Mouse (Mus musculus): Measurements from ENCODE around the gene Kcns1. TPM values are rescaled to one million over a fixed set of nuclear protein-coding genes. Genes with fewer than 3 reads are reported as not detected.

Kcns1 gene
- polyA plus RNA-seq, 1 experiment from 2014 or later = 0.25 TPM

DNA sequence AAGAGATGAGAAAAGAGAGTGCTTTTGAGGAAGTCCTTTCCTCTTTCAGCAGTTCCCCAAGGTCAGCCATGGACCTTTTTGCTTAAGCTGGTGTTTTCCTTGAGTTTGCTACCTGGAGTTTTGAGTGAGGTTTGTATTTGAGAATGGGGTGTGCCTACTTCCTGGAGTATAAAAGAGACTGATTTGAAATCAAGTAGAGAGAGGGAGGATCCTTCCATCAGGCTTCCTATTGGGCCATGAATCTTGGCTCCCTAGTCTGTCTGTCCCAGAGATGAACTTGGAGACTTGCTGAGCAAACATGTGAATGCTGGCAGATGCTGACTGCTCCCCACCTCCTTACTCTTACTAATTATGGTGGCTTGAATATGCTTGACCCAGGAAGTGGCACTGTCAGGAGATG lies 21.4 kb upstream of the Kcns1 start:
- no peaks in the 10 kb centered on the region for H3K9me3 ChIP-seq (ENCODE audit: low read length)
- no peaks in the 10 kb centered on the region for H3K4me1 ChIP-seq (ENCODE audit: insufficient read depth, low read length)
- H3K4me3 ChIP-seq (ENCODE audit: low read length) = no peak overlapping the region
- no peaks in the 10 kb centered on the region for H3K27me3 ChIP-seq (ENCODE audit: insufficient read depth, low read length)
- ATAC-seq (ENCODE audit: low FRiP score, low TSS enrichment) = no peak
- H3K9ac ChIP-seq (replicated peaks; ENCODE audit: low read length) = no peak overlapping the region
- H3K36me3 ChIP-seq (ENCODE audit: insufficient read depth, low read length) = no peaks in the 10 kb centered on the region
- H3K4me2 ChIP-seq (replicated peaks; ENCODE audit: low read depth, low read length) = no peak overlapping the region
- H3K27ac ChIP-seq (ENCODE audit: low read length) = no peak overlapping the region

DNA sequence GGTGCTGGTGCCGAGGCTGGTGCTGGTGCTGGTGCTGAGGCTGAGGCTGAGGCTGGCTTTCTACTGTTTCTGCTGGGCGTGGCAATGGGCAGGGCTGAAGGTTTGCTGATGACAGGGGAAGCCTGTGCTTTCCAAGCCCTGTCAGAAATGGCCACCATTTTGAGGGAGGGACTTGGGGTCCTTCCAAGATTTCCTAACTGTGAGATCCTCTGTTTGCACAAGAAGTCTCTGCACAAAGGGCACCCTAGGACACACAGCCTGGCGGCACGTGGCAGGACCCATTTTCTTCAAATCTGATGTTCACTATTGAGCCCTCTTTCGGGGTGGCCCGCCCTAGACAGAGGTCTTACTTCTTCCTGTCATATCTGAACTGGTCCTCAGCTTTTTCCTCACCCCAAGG lies 19.7 kb upstream of the Kcns1 start, which contains the start of gene Wfdc12:
Wfdc12 (minus strand) TSS at position 33 of the 400 bp plus-strand sequence.
- Histone ChIP-seq H3K4me3 (ENCODE audit: low read length) (no peak within 1 kb of the TSS), H3K4me2 (replicated peaks; ENCODE audit: low read depth, low read length) (no peak within 1 kb of the TSS), H3K27me3 (ENCODE audit: insufficient read depth, low read length) (no peaks in the 10 kb centered on the region), H3K36me3 (ENCODE audit: insufficient read depth, low read length) (no peaks in the 10 kb centered on the region), H3K9me3 (ENCODE audit: low read length) (no peaks in the 10 kb centered on the region), H3K27ac (ENCODE audit: low read length) (no peak within 1 kb of the TSS), H3K4me1 (ENCODE audit: insufficient read depth, low read length) (no peaks in the 10 kb centered on the region), H3K9ac (replicated peaks; ENCODE audit: low read length) (no peak within 1 kb of the TSS)
- ATAC-seq (ENCODE audit: low FRiP score, low TSS enrichment) = no peak
- 90% methylated on average over 6 of the region's 6 CpGs for WGBS

DNA sequence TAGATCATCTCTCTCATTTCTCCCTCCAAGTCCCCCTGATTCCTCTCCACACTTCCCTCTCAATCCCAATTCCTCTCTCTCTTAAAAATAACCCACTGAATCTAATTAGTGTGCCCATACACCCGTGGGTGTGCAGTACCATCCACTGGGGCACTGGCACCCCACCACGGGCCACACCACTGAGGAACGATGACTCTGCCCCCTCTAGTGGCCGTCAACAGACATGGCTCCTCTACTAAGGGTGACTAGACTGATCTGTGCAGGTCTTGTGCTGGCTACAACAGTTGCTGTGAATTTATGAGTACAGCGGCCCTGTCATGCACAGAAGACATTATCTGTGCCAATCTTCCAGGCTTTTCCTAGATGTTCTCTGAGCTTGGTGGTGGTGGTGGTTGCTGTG lies 17.8 kb upstream of the Kcns1 start:
- no peaks in the 10 kb centered on the region for H3K36me3 ChIP-seq (ENCODE audit: insufficient read depth, low read length)
- H3K4me3 ChIP-seq (ENCODE audit: low read length) = no peak overlapping the region
- 39% methylated on average over 5 of the region's 5 CpGs for WGBS
- no peak overlapping the region for H3K27ac ChIP-seq (ENCODE audit: low read length)
- H3K27me3 ChIP-seq (ENCODE audit: insufficient read depth, low read length) = no peaks in the 10 kb centered on the region
- no peak overlapping the region for H3K4me2 ChIP-seq (replicated peaks; ENCODE audit: low read depth, low read length)
- no peaks in the 10 kb centered on the region for H3K9me3 ChIP-seq (ENCODE audit: low read length)
- no peak for ATAC-seq (ENCODE audit: low FRiP score, low TSS enrichment)
- no peaks in the 10 kb centered on the region for H3K4me1 ChIP-seq (ENCODE audit: insufficient read depth, low read length)
- no peak overlapping the region for H3K9ac ChIP-seq (replicated peaks; ENCODE audit: low read length)

DNA sequence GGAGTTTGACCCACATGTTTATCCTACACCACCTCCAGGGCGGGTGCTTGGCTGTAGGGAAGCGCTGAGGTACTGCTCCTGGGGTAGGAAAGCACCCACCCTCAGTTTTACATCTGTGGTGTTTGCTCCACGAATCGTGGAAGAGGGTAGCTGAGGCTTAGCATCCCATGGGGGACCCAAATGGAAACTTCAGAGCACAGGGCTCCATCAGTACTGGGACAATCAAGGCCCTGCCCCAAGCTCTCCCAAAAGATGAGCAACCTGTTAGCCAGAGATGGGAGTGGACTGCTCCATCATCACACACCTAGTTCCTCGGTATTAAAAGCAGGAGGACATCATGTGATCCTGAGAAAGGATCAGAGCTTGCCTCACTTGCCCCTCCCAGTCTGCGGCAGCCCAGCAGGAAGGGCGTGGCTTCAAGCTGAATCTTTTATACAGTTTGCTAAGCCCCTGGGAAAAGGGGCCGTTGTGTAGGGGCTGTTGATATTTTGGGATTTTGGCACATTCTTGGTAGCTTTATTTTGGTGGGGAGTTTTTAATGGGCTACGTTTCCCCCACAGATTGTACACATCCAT lies 13.3 kb upstream of the Kcns1 start:
- Histone ChIP-seq H3K27ac (ENCODE audit: low read length) (no peak overlapping the region), H3K9ac (replicated peaks; ENCODE audit: low read length) (no peak overlapping the region), H3K4me2 (replicated peaks; ENCODE audit: low read depth, low read length) (no peak overlapping the region), H3K4me3 (ENCODE audit: low read length) (no peak overlapping the region), H3K27me3 (ENCODE audit: insufficient read depth, low read length) (no peaks in the 10 kb centered on the region; the same call in 1 of the 2 replicates), H3K36me3 (ENCODE audit: insufficient read depth, low read length) (no peaks in the 10 kb centered on the region), H3K4me1 (ENCODE audit: insufficient read depth, low read length) (no peaks in the 10 kb centered on the region), H3K9me3 (ENCODE audit: low read length) (no peaks in the 10 kb centered on the region)
- 46% methylated on average over 9 of the region's 9 CpGs for WGBS
- no peak for ATAC-seq (ENCODE audit: low FRiP score, low TSS enrichment)

DNA sequence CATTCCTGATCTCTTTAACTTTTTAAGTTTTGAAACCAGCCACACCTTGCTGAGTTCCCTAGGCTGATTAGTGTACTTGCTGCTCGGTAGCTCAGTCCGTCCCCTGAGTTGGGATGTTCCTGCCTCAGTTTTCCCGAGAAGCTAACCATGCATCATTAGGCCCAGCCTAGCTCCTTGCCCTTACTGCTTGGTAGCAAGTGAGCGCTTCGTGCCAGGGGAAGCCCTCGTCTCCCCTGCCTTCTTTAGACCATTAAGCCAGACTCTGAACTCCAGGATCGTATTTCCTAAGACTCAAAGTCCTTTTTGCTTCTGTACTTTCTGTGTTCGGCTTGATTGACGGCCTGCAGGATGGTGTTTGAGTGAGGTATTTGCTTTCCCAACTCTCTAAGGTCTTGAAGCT lies 12.4 kb upstream of the Kcns1 start:
- Histone ChIP-seq H3K4me2 (replicated peaks; ENCODE audit: low read depth, low read length) (no peak overlapping the region), H3K4me3 (ENCODE audit: low read length) (no peak overlapping the region), H3K9ac (replicated peaks; ENCODE audit: low read length) (no peak overlapping the region), H3K27ac (ENCODE audit: low read length) (no peak overlapping the region), H3K36me3 (ENCODE audit: insufficient read depth, low read length) (no peaks in the 10 kb centered on the region), H3K27me3 (ENCODE audit: insufficient read depth, low read length) (no peaks in the 10 kb centered on the region; the same call in 1 of the 2 replicates), H3K4me1 (ENCODE audit: insufficient read depth, low read length) (no peaks in the 10 kb centered on the region), H3K9me3 (ENCODE audit: low read length) (no peaks in the 10 kb centered on the region)
- 36% methylated on average over 9 of the region's 9 CpGs for WGBS
- ATAC-seq (ENCODE audit: low FRiP score, low TSS enrichment) = no peak

- H3K36me3 ChIP-seq (ENCODE audit: insufficient read depth, low read length) = no peaks in the 10 kb centered on the region
- H3K4me1 ChIP-seq (ENCODE audit: insufficient read depth, low read length) = no peaks in the 10 kb centered on the region
- no peak for ATAC-seq (ENCODE audit: low FRiP score, low TSS enrichment)
- H3K4me2 ChIP-seq (replicated peaks; ENCODE audit: low read depth, low read length) = no peak within 1 kb of the TSS
- no peak within 1 kb of the TSS for H3K4me3 ChIP-seq (ENCODE audit: low read length)
- no peak within 1 kb of the TSS for H3K9ac ChIP-seq (replicated peaks; ENCODE audit: low read length)
- no peaks in the 10 kb centered on the region for H3K9me3 ChIP-seq (ENCODE audit: low read length)
- no peak within 1 kb of the TSS for H3K27ac ChIP-seq (ENCODE audit: low read length)
- H3K27me3 ChIP-seq (ENCODE audit: insufficient read depth, low read length) = peaks cover 2% of the 10 kb centered on the region; the same call in 1 of the 2 replicates
- 78% methylated on average over 7 of the region's 7 CpGs for WGBS
Observed at GRCm38 (mm10) chr2:164182692-164183255, 11.9 kb upstream of the Kcns1 start, which contains the start of gene Wfdc5. Gene Wfdc5 (minus strand): TSS chr2:164182742.

GRCm38 (mm10) chr2:164180770-164181169 lies 9.9 kb upstream of the Kcns1 start:
- H3K27me3 ChIP-seq (ENCODE audit: insufficient read depth, low read length) = peaks cover 3% of the 10 kb centered on the region; the same call in 1 of the 2 replicates
- H3K4me3 ChIP-seq (ENCODE audit: low read length) = no peak overlapping the region
- 80% methylated on average over 4 of the region's 4 CpGs for WGBS
- no peak overlapping the region for H3K9ac ChIP-seq (replicated peaks; ENCODE audit: low read length)
- no peaks in the 10 kb centered on the region for H3K9me3 ChIP-seq (ENCODE audit: low read length)
- H3K27ac ChIP-seq (ENCODE audit: low read length) = no peak overlapping the region
- H3K36me3 ChIP-seq (ENCODE audit: insufficient read depth, low read length) = no peaks in the 10 kb centered on the region
- no peaks in the 10 kb centered on the region for H3K4me1 ChIP-seq (ENCODE audit: insufficient read depth, low read length)
- ATAC-seq (ENCODE audit: low FRiP score, low TSS enrichment) = no peak
- H3K4me2 ChIP-seq (replicated peaks; ENCODE audit: low read depth, low read length) = no peak overlapping the region

DNA sequence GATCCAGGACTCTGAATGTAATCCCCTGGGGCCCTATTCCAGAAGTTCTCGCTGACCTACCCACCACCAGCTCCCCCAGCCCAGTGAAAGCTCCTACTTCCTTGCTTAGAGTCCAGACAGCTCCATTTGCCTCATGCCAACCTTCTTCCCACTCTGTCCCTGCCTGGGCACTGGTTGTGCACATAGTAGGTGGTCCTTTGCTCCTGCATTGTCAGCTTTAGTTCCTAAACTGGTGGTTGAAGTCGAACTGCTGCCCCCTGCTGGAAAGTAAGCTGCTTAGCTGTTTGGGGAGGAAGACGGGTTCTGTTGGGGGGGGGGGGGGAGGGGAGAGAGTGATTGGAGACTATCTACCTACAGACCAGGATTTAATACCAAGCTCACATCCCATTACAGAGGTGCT lies 9.2 kb upstream of the Kcns1 start:
- Histone ChIP-seq H3K4me1 (ENCODE audit: insufficient read depth, low read length) (no peaks in the 10 kb centered on the region), H3K9me3 (ENCODE audit: low read length) (no peaks in the 10 kb centered on the region), H3K27ac (ENCODE audit: low read length) (no peak overlapping the region), H3K9ac (replicated peaks; ENCODE audit: low read length) (no peak overlapping the region), H3K4me2 (replicated peaks; ENCODE audit: low read depth, low read length) (no peak overlapping the region), H3K27me3 (ENCODE audit: insufficient read depth, low read length) (peaks cover 3% of the 10 kb centered on the region; the same call in 1 of the 2 replicates), H3K36me3 (ENCODE audit: insufficient read depth, low read length) (no peaks in the 10 kb centered on the region), H3K4me3 (ENCODE audit: low read length) (no peak overlapping the region)
- 45% methylated on average over 3 of the region's 3 CpGs for WGBS
- no peak for ATAC-seq (ENCODE audit: low FRiP score, low TSS enrichment)

DNA sequence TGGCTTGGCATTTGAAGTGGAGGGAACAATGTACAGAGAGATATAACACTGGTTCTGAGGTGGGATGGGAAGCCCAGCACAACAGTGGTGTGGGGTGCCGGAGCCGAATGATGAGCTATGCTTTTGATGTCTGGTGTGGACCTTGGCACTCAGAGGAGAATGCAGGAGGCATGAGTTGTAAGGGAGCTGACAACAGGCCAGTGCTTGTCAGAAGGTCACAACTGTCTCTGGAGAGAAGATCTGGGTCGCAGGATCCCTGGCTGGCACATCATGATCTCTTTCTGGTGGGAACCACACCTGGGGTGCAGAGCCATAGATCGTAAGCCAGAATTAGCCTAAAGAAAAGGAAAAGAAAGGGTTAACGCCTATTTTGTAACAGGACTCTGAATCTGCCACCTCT lies 6.9 kb upstream of the Kcns1 start:
- no peak overlapping the region for H3K4me3 ChIP-seq (ENCODE audit: low read length)
- no peaks in the 10 kb centered on the region for H3K4me1 ChIP-seq (ENCODE audit: insufficient read depth, low read length)
- 52% methylated on average over 5 of the region's 5 CpGs for WGBS
- H3K4me2 ChIP-seq (replicated peaks; ENCODE audit: low read depth, low read length) = no peak overlapping the region
- no peak overlapping the region for H3K27ac ChIP-seq (ENCODE audit: low read length)
- H3K9me3 ChIP-seq (ENCODE audit: low read length) = no peaks in the 10 kb centered on the region
- no peak for ATAC-seq (ENCODE audit: low FRiP score, low TSS enrichment)
- no peaks in the 10 kb centered on the region for H3K36me3 ChIP-seq (ENCODE audit: insufficient read depth, low read length)
- H3K9ac ChIP-seq (replicated peaks; ENCODE audit: low read length) = no peak overlapping the region
- H3K27me3 ChIP-seq (ENCODE audit: insufficient read depth, low read length) = peaks cover 8% of the 10 kb centered on the region; the same call in 1 of the 2 replicates

DNA sequence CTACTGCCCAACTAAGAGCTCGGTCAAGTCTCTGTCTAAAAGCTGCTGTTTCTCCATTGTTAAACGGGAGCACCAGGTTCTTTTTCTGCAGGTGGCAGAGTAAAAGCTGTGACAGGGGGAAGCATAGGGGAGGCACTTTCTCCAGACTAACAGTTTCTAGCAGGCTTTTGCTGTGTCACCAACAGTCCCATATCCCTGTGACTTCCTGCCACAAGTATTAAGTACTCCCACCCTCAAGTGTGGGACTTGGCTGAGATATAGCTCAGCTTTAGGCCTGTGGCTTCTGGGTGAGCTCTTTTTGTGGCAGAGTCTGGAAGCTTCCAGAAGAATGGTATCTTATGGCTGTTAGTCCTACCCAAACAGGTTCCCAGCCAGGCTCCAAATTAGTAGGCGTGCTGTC lies 4.9 kb upstream of the Kcns1 start:
- peaks cover 19% of the 10 kb centered on the region for H3K27me3 ChIP-seq (ENCODE audit: insufficient read depth, low read length)
- no peaks in the 10 kb centered on the region for H3K36me3 ChIP-seq (ENCODE audit: insufficient read depth, low read length)
- H3K27ac ChIP-seq (ENCODE audit: low read length) = no peak overlapping the region
- no peak overlapping the region for H3K9ac ChIP-seq (replicated peaks; ENCODE audit: low read length)
- WGBS = 85% methylated on average over 3 of the region's 3 CpGs
- no peak overlapping the region for H3K4me2 ChIP-seq (replicated peaks; ENCODE audit: low read depth, low read length)
- H3K9me3 ChIP-seq (ENCODE audit: low read length) = no peaks in the 10 kb centered on the region
- no peak overlapping the region for H3K4me3 ChIP-seq (ENCODE audit: low read length)
- no peak for ATAC-seq (ENCODE audit: low FRiP score, low TSS enrichment)
- peaks cover 6% of the 10 kb centered on the region for H3K4me1 ChIP-seq (ENCODE audit: insufficient read depth, low read length)

Measured in kidney, embryonic 16.5 days (tissue).